Mouse (Mus musculus): ENCODE data around the gene Iars. TPM values are rescaled to one million over a fixed set of nuclear protein-coding genes. Genes with fewer than 3 reads are reported as not detected.

Gene Iars
- 9.7 and 30.2 TPM in 2 replicates for polyA plus RNA-seq (2012)

GRCm38 (mm10) chr13:49681351-49682232 is at the start of gene Iars:
TSS of gene Iars (plus strand) at chr13:49682100.
- no peak for TF ChIP-seq GATA1 (IDR thresholded peaks at IDR 0.05; ENCODE audit: low read length)

- TF ChIP-seq GATA1 (IDR thresholded peaks at IDR 0.05; ENCODE audit: low read length): no peak
Observed at GRCm38 (mm10) chr13:49639965-49640364, 41.9 kb upstream of the Iars start.

- no peak for TF ChIP-seq GATA1 (IDR thresholded peaks at IDR 0.05; ENCODE audit: low read length)
Observed at GRCm38 (mm10) chr13:49642650-49643049, 39.2 kb upstream of the Iars start.

- no peak for TF ChIP-seq GATA1 (IDR thresholded peaks at IDR 0.05; ENCODE audit: low read length)
Observed at GRCm38 (mm10) chr13:49643669-49644362, 38.1 kb upstream of the Iars start.

GRCm38 (mm10) chr13:49644731-49645529 is 37.0 kb upstream of the Iars start:
- no peak for TF ChIP-seq GATA1 (IDR thresholded peaks at IDR 0.05; ENCODE audit: low read length)

- no peak for TF ChIP-seq GATA1 (IDR thresholded peaks at IDR 0.05; ENCODE audit: low read length)
Observed at GRCm38 (mm10) chr13:49646019-49646418, 35.9 kb upstream of the Iars start.

- no peak for TF ChIP-seq GATA1 (IDR thresholded peaks at IDR 0.05; ENCODE audit: low read length)
Observed at GRCm38 (mm10) chr13:49651136-49651535, 30.8 kb upstream of the Iars start.

- no peak for TF ChIP-seq GATA1 (IDR thresholded peaks at IDR 0.05; ENCODE audit: low read length)
Observed at GRCm38 (mm10) chr13:49651781-49652351, 30.0 kb upstream of the Iars start.

- no peak for TF ChIP-seq GATA1 (IDR thresholded peaks at IDR 0.05; ENCODE audit: low read length)
Observed at GRCm38 (mm10) chr13:49652481-49653179, 29.3 kb upstream of the Iars start, which contains the start of the genes Cenpp and Nol8. TSS of gene Cenpp (minus strand) at chr13:49652785. TSS of gene Nol8 (plus strand) at chr13:49653078.

GRCm38 (mm10) chr13:49653180-49653541 is 28.7 kb upstream of the Iars start:
- no peak for TF ChIP-seq GATA1 (IDR thresholded peaks at IDR 0.05; ENCODE audit: low read length)

- TF ChIP-seq GATA1 (IDR thresholded peaks at IDR 0.05; ENCODE audit: low read length): no peak
Observed at GRCm38 (mm10) chr13:49677793-49678192, 4.1 kb upstream of the Iars start.

GRCm38 (mm10) chr13:49682233-49682846 is 440 bp downstream of the Iars start:
- TF ChIP-seq GATA1 (IDR thresholded peaks at IDR 0.05; ENCODE audit: low read length): no peak

- TF ChIP-seq GATA1 (IDR thresholded peaks at IDR 0.05; ENCODE audit: low read length): no peak
Observed at GRCm38 (mm10) chr13:49684266-49684665, 2.4 kb downstream of the Iars start.

- no peak for TF ChIP-seq GATA1 (IDR thresholded peaks at IDR 0.05; ENCODE audit: low read length)
Observed at GRCm38 (mm10) chr13:49691056-49691455, 9.2 kb downstream of the Iars start.
